Mouse (Mus musculus): ENCODE measurements around the gene Epb41l3. TPM values are rescaled to one million over a fixed set of nuclear protein-coding genes. Genes with fewer than 3 reads are reported as not detected.

Gene Epb41l3
- polyA plus RNA-seq, 1 experiment = 167 TPM

DNA sequence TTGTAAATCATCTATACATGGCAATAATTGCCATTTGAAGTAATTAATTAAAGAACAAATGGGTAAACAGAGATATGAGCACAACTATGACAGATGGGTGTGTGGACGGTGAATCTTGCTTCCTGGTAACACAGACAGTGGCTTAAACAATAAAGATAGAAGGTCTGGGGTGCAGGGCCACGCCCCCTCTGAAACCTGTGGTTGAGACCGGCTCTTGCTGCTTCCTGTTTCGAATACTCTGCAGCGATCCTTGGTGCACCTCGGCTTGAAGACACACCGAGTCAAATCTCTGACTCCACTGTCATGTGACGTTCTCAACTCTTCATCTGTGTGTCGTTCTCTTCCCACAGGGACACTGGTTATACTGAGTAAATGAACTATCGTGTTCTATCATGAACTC, 245.0 kb downstream of the Epb41l3 start:
- DNase-seq (ENCODE audit: extremely low spot score in 1 of 2, low spot score in 1 of 2) = no peak

DNA sequence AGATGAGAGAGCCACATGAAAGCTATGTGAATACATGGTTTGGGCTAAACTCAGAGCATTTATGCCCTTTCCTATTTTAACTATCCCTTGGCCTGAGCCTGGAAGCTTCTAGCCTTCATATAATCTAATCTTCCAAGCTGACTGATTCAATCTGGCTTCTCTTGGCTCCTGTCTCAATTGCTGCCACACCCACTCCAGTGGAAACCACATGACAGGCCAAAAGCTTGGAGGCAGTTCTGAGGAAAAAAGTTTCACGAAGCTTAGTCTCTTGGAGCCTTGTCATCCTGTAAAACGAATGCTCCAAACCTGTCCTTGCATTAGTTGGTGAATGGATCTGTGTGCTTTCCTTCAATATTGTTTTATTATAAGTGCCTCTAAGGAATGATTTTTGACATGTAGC, 247.2 kb downstream of the Epb41l3 start:
- DNase-seq (ENCODE audit: extremely low spot score in 1 of 2, low spot score in 1 of 2) = no peak

Other genes with a start within 250 kb of the Epb41l3 start
- 9.6 and 9.9 TPM in 2 replicates for gene Tmem200c, start 249.1 kb upstream of the Epb41l3 start, polyA plus RNA-seq (2012; rRNA removed)

All from frontal cortex, adult 2 months (tissue).